Mouse (Mus musculus): ENCODE data around the gene Rnf168. TPM values are rescaled to one million over a fixed set of nuclear protein-coding genes. Genes with fewer than 3 reads are reported as not detected.
A peak's percentile ranks its signal among the peaks of the same experiment; 100 is the strongest.
"Not testable (repeated sequence)": the region's sequence is repeated elsewhere in the genome, so short reads cannot be mapped to it uniquely, and the experiment has no call there.

Gene Rnf168
- total RNA-seq (2021), result 1 to 10 TPM; 8.7 to 8.9 TPM
- long read RNA-seq, experiment 1, partial matches to known transcripts, result 0 of 1 reads
- long read RNA-seq, experiment 1, other reads (novel, unspliced or antisense), result 1 of 1 reads
- long read RNA-seq, experiment 2, result 0 reads

DNA sequence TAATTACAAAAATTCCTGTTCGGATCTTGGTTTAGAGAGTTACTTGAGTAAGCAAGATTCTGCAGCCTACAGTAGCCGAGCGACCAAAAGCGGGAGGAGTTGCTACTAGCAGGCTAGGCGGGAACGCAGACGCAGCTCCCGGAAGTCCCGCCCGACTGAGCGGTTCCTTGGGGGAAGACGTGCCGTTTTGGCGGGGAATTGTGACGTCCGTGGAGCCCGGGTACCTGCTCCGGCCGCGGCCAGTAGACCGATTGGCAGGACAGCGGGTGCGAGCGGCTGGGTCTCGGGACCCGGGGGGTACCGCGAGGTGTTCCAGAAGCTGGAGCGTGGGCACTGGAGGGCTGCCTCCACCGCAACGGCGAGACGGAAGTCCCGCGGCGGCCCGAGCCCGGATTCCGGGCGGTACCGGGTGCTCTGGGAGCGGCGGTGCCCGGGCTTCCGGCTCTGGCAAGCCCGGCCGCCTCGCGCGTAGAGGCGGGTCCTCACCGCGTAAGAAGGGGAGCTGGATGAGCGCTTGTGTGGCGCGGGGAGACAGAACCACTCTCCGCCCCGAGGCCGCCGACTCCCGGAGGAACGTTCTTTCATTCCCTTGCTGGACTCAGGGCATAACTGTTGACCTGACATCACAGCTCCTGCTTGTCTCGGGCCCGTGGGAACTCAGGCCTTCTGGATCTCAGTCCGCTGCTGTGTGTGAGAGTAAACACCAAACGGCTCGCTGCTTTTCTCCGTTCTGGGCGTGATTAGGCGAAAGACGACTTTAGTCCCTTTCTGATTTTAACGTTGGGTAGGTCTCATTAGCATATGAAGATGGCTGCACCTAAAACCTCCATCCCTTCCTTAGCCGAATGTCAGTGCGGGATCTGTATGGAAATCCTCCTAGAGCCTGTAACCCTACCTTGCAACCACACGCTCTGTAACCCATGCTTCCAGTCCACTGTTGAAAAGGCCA lies at the start of gene Rnf168:
Gene Rnf168 (plus strand): TSS at position 152 of the 949 bp plus-strand sequence.
- DNase-seq (ENCODE audit: low spot score), result peak; percentile 91

DNA sequence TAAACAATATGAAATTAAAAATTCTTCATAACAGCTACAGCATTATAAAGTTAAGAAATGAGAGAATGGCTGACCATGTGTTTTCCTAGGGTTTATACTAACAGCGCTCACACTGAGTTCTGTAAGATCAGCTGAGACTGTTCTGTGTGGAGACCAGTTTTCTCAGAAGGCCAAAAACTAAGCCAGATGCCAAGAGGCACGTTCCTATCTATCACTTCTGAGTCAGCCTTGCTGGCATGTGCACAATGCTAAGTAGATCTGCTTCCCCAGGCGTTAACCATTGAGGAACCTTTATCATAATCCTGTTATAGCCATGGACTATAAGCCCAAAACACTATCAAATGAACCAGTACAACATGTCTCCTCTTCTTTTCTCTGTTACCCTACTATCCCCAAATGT lies 45.2 kb upstream of the Rnf168 start:
- not testable (repeated sequence) for DNase-seq (ENCODE audit: low spot score)

DNA sequence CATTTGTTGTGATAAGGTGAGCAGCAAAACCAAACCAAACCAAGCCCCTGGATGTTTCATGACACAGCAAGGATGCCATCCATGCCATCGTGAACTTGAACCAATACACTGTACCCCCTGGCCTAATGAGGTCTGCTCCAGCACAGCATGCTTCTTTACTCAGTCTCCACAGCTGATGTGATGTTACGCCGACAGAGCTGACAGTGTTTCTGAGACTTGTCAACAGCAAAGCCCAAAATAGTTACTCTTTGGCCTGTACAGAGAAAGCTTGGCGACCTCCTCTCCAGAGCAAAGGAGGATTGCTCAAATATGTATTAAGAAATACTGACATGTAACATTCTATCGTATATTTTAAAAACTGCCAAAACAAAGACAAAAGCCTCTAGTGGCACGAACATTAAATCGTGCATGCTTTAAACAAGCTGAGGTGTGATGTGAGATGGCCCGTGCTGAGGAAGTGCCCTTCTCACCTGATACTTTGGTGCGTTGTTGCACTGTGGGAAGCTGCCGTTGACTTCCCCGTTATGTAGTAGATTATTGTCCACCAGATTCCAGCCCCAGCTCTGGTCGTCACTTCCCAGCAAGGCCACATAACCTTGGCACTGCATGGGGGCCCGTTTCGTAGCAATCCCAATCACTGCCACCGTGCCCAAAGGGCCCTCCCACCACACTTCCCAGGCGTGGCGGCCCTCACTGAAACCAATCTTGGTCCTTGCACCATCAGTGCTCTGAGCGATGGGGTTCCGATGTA lies 39.2 kb upstream of the Rnf168 start:
- DNase-seq (ENCODE audit: low spot score), result no peak

DNA sequence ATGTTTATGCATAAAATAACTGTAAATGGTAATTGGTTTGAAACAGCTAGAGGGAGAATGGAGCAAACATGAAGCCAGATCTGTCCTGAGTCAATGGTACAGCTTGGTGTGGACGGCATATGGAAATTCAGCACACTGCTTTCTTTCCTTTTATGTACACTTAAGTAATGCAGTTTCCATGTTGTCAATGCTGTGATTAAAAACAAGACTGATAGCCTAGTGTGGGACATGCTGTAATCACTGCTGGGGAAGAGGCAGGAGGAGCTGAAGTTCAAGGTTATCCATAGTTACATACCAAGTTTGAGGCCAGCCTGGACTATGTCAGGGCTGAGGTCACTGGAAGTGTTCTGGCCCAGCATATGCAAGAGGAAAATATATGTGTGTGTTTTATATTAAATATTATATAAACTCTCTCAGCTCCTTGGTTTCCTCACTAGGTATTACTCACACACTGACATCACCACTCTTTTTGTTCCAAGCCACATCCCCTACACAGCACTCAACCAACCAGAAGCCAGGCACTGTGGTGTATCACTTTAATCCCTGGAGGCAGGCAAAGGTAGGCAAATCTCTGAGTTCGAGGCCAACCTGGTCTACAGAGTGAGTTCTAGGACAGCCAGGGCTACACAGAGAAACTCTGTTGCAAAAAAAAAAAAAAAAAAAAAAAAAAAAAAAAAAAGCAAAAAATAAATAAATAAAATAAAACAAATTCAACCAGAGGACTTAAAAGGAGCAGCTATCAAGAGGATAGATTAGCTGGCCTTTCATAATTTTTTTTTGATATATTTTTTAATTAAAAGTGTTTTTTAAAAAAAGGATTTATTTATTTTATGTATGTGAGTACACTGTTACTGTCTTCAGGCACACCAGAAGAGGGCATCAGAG lies 37.6 kb upstream of the Rnf168 start:
- no peak for DNase-seq (ENCODE audit: low spot score)

DNA sequence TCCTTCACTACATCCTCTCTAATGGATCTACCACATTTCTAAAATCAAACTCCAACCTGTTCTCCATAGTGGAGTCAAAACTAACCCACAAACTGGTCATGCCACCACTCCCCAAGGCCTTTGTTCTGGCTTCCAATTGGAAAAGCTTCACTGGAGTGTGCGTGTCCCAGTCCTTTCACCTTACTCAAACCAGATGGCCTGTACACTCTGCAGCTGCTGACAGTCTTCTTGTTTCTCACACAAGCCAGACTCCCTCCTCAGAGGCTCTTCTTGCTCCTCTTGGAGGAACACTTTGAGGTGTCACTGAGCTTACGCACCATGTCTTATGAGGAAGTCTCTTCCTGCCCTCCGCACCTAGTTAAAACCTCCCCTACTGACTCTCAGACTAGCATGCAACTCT lies 33.4 kb upstream of the Rnf168 start:
- no peak for DNase-seq (ENCODE audit: low spot score)

DNA sequence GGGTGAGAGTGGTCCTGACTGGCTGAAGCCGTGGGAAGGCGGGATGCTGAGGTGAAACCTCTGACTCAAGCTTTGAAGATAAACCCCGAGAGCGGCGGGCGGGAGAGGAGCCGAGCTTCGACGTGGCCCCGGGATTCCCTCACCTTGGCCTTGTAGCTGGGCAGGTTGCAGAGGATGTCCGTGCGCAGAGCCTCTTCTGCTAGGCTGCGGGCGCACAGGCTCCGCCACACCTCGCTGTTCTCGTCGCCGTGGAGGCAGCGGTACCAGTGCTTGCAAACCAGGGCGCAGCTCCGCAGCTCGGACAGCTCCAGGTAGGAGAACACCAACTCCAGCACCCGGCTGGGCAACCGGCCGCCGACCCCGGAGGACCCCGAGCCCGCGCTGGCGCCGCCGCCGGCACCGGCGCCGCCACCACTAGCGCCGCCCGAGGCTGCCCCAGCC lies 30.9 kb upstream of the Rnf168 start:
- DNase-seq (ENCODE audit: low spot score), result peak; percentile 13

DNA sequence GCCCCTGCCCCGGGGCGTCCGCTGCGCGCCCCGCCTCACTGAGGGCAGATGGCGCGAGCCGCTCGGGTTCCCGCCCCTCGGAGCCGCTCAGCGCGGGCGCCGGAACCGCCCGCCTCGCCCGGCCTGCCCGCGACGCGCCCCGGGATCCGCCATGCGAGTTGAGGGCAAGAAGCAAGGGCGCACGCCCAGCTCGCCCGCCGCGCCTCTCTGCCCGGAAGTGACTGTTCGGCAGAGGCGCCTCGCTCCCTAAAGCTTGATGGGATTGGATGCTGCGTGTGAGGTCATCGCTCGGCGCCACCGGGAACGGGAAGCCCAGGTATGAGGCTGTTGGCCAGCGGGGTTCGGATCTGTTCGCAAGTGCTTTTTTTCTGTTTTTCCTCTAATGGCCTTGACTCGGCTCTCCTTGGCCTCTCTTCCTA lies 30.3 kb upstream of the Rnf168 start, which contains the start of the genes Fbxo45 and Wdr53:
Gene Fbxo45 (minus strand): TSS at position 207 of the 419 bp plus-strand sequence.
Gene Wdr53 (plus strand): TSS at position 276 of the 419 bp plus-strand sequence.
- DNase-seq (ENCODE audit: low spot score), result peak; percentile 96

DNA sequence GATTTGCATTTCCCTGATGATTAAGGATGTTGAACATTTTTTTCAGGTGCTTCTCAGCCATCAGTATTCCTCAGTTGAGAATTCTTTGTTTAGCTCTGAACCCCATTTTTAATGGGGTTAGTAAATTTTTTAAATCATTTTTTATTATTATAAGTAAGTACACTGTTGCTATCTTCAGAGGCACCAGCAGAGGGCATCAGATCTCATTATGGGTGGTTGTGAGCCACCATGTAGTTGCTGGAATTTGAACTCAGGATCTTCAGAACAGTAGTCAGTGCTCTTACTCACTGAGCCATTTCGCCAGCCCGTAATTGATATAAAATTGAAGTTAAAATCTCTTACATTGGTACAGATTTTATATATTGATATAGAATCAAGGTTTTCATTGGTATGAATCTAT lies 13.0 kb upstream of the Rnf168 start:
- not testable (repeated sequence) for DNase-seq (ENCODE audit: low spot score)

DNA sequence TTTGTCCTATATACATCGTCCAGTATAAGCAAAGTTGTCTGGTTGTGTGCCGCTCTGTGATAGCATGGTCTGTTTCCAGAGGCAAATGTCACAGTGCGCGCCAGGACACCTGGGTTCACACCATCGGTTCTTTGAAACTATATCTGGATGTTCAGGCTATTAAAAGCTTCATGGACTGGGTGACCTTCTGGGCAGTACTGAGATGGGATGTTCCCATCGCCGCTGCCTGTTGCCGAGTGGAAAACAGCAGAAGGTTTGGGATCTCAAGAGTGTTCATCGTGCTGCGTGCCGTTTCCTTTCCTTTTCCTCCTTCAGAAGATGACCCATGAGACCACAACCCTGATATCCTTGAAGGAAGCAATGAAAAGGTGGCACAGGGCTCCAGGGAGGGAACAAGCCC lies 6.0 kb upstream of the Rnf168 start, which contains the start of gene Smco1:
Gene Smco1 (plus strand): TSS at position 178 of the 400 bp plus-strand sequence.
- peak; percentile 73 for DNase-seq (ENCODE audit: low spot score)

DNA sequence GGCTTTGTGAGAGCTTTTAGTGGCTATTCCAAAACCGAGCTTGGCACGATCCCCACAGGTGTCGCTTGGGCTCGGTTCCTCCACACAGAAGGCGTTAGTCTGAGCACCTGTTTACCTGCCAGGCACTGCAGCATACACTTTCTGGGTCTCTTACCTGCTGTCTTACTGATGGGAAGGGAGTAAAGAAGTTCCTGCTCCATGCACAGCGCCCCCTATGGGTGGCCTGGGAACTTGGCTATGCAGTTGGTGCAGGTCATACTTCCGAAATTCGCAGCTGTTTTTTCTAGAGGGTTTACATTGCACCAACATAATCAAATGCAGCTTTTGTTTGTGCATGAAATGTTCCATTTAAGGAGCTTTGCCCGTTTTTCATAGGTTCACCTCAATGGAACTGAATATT lies 3.9 kb upstream of the Rnf168 start:
- no peak for DNase-seq (ENCODE audit: low spot score)

DNA sequence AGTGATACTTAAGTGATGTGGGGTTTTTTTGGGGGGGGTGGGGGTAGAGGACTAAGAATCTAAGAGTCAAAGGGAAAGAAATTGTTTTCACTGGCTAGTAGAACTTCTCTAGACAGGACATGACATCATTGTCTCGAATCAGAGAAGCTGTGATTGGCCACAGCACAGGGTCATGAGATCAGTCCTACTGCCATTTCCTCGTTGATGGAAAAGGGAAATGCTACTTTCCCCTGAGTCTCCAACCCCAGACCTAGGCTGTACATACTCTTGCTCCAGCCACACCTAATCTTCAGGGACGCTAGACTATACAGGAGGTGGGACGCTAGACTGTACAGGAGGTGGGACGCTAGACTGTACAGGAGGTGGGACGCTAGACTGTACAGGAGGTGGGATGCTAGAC lies 2.2 kb upstream of the Rnf168 start:
- DNase-seq (ENCODE audit: low spot score), result no peak

DNA sequence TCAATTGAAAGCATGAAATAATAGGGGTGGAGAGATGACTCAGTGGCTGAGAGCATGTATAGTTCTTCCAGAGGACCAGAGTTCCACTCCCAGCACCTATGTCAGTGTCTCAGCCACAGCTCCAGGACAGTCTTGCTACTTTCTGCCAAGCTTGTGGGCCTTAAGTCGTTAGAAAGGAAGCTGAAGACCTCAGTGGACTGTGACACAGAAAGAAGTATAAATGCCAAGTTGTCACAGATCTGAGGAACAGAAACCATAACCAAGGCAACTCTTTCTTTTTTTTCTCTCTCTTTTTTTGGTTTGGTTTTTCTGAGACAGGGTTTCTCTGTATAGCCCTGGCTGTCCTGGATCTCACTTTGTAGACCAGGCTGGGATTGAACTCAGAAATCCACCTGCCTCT lies 1.4 kb upstream of the Rnf168 start:
- DNase-seq (ENCODE audit: low spot score), result no peak

DNA sequence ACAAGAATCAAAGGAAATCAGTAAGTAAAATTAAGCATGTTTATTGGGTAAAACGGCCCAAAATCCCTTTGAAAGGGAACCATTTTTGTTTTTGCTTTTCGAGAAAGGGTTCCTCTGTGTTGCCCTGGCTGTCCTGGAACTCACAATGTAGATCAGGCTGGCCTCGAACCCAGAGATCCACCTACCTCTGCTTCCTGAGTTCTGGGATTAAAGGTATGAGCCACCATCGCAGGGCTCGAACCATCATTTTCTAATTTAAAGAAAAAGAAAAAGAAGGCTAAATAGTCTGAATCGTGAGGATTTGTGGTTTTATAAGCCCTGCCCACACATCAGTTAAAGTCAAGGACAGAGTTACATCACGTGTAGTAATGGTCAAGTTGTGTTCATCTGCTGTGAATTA lies 1.1 kb downstream of the Rnf168 start:
- no peak for DNase-seq (ENCODE audit: low spot score)

DNA sequence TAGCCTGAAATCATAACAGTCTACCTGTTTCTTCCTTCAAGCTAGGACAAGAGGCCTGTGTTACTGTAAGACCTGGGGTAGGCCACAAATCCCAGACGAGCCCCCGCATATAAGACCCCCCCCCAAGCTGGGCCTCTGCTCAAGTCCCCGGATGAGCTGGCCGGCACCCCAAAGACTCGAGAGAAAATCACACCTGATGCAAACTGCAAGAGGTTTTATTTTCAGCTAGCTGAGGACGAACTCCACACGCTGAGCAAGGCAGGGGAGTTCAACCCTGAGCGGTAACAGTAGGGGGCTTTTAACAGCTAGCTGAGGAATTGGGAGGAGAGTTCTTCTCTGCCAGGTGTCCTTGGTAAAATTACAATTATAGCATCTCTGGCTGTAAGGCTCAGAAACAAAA lies 3.0 kb downstream of the Rnf168 start:
- DNase-seq (ENCODE audit: low spot score), result no peak

DNA sequence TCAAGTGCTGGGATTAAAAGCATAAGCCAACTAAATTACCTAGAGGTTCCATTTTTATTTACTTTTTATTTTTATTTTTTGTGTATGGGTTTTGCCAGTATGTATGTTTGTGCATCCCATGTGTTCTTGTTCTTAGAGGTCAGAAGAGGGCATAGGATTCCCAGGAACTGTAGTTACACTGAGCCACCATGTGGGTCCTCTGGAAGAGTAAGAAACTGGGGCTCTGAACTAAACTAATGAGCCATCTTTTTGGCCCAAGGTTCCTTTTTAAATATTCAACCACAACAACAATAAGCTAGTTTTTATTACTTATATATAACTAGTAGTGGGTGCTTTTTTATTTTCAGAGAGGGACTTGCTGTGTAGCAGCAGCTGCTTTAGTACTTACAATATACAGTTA lies 5.3 kb downstream of the Rnf168 start:
- DNase-seq (ENCODE audit: low spot score), result no peak

DNA sequence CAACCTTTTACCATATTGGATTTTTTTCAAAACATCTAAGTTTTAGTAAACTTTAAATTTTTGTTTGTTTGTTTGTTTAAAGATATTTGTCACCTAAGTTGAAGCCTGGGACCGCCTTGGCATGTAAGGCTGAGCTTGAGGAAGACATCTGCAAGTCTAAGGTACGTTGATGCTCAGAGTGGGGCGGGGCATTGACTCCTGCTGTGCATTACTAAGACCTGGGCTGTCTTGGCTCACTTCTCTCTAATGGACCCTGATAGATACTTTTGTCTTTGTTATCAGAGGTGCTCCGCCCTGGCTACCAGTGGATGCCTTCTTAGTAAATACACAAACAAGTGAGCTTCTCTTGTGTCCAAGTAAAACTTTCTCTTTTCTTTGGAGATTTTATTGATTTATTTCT lies 14.6 kb downstream of the Rnf168 start:
- DNase-seq (ENCODE audit: low spot score), result no peak

DNA sequence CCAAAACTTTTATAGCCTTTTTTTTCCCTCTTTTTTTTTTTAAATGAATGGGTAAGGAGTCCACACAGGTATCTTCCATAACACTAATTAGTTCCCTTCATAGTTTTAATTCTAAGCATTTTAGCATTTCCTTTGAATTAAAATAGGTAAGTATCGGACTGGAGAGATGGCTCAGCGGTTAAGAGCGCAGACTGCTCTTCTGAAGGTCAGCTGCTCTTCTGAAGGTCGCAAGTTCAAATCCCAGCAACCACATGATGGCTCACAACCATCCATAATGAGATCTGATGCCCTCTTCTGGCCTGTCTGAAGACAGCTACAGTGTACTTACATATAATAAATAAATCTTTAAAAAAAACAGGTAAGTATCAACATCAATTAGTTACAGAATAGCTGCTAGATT lies 22.4 kb downstream of the Rnf168 start:
- DNase-seq (ENCODE audit: low spot score), result not testable (repeated sequence)

DNA sequence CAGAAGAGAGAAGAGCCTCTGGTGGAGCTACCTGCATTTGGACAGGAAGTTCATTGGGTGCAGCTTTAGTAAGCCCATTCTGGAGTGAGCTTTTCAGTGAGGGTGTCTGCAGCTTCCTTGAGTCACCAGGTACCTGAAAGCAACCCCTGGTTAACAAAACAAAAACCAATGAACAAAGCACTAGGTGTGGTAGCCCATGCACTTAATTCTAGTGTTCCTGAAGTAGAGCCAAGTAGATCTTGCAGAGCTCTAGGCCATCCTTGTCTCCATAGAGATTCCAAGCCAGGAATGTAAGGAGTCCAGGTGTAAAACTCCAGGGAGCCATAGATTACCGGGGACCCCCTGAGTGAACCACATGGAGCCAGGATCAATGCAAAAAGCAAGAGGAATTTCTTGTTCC lies 25.8 kb downstream of the Rnf168 start:
- DNase-seq (ENCODE audit: low spot score), result no peak

DNA sequence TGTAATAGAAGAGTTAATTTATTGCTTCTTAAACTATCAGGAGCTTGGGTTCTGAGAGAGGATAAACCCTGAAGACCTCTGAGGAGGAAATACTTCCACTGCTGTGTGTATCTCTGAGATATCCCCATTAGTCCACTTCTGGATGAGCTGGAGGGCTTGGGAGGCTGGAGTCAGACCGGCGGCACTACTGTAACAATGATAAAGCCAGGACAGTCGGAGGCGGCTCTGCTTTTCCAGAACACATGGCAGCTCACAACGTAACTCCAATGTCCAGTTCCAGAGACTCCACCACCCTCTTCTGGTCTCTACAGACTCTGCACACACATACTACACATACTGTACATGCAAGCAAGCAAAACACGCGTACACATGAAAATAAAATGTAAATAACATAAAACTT lies 26.6 kb downstream of the Rnf168 start:
- DNase-seq (ENCODE audit: low spot score), result no peak

DNA sequence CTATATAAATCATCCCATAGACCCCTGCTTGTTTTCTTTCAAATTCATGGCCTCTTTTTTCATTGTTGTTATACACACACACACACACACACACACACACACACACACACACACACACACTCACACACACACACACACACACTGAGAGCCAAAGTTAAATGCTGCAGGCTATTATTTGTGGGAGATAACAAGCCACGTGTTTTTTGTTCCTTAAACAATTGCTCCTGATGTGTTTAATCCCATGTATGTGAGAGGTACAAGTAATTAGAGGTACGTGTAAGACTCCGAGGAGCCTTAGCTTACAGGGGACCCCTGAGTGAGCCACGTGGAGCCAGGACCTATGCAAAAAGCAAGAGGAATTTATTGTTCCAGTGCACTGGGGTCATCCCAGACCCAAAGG lies 34.7 kb downstream of the Rnf168 start:
- DNase-seq (ENCODE audit: low spot score), result no peak

DNA sequence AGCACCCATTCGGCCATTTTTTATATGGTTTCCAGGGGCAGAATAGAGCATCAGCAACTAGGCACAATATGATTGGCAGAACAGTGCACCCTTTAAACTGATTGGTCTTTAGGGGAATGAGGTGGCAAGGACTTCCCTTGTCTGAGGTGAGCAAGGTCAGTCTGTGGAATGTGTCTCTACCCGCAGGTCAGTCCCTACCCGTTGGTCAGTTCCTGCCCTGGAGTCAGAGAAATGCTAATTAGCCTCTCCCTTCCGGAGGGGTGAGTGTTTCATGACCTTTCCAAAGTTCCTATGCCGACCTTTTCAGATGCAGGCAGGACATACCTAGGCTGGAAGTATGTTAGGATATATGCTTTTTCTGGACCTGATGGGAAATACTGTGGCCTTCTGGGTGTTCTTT lies 35.1 kb downstream of the Rnf168 start:
- no peak for DNase-seq (ENCODE audit: low spot score)

Measured in gastrocnemius, adult 18-20 months (tissue).